Mouse (Mus musculus): ENCODE measurements around the gene Eya4.

The Eya4 gene

DNA sequence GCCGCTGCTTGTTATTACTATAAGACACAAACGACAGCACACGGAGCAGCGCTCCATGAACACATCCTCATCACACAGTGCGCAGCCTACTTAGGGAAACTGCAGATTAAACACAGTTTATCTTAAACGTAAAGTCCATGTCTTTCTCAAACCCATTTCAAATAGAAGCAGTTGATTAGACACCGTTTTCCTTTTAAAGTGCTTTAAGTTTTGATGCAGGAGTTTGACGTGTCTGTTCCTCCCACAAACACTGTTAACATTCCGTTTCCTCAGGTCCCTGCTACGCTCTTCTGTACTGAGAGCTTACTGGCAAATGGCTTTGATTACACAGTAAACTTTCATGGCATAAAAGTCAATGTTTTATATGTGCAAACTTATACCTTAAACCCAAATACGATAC, 191.4 kb downstream of the Eya4 start:
- in situ Hi-C loops (cut with MboI, MseI) = no loop called here

DNA sequence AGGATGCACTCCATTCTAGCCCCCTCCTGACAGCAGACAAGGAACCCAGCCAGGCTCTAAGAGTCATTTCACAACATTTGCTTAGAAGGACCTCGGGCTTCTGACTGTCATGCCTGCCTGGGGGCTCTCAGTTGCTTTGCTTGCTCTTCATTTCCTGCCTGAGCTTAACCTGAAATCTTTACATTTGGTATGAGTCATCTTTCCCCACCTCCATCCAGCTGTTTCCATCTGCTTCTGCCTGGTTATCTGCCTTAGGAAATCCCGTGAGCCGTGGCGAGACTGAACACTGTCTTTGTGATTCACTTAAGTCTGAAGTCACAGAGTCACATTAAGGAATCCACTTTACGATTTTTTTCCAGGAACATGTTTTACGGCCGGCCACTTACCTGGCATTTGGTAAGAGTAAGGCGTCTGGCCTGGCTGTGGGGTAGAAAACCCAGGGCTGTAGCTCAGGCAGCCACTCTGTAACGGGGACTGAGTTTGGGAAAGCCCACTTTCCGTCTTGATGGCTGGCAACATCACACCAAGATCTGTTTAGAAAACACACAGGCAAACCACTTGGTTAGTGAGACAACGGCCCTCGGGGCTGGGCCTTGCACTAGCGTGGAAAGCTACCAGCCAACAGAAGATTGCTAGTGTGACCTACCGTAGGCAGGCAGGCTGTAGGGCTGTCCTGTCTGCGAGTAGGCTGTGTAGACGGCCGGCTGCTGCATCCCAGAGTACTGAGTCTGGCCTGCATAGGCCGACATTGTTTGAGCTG, 193.5 kb downstream of the Eya4 start:
- in situ Hi-C loops (cut with MboI, MseI) = no loop called here

GRCm38 (mm10) chr10:23150401-23150800, 200.2 kb downstream of the Eya4 start:
- in situ Hi-C loops (cut with MboI, MseI) = no loop called here

DNA sequence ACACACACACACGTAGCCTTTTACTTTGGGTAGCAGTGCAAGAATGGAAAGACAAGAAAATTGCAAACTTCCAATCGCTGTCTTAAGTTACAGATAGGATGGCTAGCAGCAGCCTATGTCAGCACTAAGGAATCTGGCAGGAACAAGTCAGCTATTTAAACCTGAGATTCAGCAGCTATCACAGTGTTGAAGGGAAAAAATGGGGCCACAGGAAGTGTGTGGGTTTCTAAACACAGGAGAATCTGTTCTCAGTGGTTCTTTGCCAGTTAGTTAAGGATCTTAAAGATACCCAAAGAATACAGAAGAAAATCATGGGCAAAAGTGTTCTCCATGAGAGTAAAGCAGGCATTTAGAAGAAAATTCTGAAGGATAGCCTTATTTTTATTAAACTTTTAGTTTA, 206.0 kb downstream of the Eya4 start:
- in situ Hi-C loops (cut with MboI, MseI) = no loop called here

GRCm38 (mm10) chr10:23127947-23128346, 222.6 kb downstream of the Eya4 start:
- in situ Hi-C loops (cut with MboI, MseI) = no loop called here

GRCm38 (mm10) chr10:23127151-23127550, 223.4 kb downstream of the Eya4 start:
- in situ Hi-C loops (cut with MboI, MseI) = no loop called here

- in situ Hi-C loops (cut with MboI, MseI) = no loop called here
These were observed 224.1 kb downstream of the Eya4 start for GRCm38 (mm10) chr10:23126529-23126928.

GRCm38 (mm10) chr10:23120437-23120836, 230.1 kb downstream of the Eya4 start:
- in situ Hi-C loops (cut with MboI, MseI) = no loop called here

DNA sequence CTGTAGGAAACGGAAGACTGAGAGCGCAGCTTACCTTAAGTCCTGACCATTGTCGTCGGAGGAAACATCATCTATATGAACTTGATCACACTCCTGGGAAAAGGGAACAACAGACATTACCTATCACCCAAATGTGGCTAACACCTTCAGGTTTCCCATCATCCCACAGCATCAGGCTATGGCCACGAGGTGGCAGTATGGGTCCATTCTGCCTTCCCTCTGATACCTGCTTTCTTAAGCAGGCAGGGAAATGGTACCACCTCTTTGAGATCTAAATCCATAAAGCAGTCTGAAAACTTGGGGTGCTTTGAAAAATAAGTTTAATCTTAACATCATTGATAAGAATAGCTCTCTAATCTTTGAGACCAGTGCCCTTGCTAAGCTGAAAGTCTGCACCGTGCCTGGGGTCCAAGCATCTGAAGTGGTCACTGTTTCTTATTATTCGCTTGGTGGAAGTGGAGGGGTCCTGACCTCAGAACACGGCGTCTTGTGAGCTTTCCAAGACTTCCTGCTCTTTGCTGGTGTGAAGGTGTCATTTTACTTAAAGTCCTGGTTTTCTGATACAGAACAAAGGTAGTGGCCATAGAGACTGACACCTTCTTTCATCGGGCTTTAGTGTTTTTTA, 233.7 kb downstream of the Eya4 start:
- in situ Hi-C loops (cut with MboI, MseI) = no loop called here

GRCm38 (mm10) chr10:23116063-23116462, 234.5 kb downstream of the Eya4 start:
- in situ Hi-C loops (cut with MboI, MseI) = no loop called here

DNA sequence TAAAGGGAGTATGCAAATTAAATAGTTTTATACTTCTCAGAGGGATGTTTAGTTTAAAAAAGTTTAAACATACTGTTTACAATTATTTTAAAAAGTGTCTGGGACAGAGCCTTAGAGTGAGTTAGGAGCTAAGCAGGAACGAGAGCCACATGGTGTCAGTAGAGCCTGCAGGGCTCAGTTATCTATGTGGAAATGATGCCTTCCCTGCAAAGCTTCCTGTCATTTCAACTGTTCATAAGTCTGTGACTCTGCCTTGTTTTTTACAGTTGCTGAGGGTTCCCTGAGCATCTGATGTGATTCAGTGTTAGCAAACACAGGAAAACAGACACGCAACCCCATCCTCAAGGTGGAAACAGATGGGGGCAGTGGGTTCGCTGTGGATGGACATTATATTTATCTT, 235.3 kb downstream of the Eya4 start:
- in situ Hi-C loops (cut with MboI, MseI) = no loop called here

DNA sequence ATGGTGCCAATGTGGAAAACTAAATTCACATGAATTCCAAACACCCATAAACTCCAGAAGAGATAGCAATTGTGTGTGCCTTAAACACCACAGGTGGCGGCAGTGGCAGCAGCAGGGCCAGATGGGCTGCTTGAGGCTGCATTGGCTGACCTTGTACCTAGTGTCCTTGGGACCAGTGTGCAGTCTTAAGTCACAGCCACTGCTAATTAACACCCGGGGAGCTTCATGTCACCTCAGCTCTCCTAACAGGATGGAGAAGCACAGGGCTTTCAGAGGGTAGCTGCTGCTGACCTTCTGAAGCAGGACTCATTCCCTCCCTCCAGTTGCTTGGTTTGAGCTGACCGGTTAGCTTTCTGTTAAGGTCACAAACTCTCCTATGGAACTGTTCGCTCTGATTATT, 242.5 kb downstream of the Eya4 start:
- in situ Hi-C loops (cut with MboI, MseI) = no loop called here

- in situ Hi-C loops (cut with MboI, MseI) = loop anchor here (25.0 kb wide), 2 partner anchors 305 to 505 kb away; no protein-coding TSS in a partner anchor
These were observed 258.1 kb downstream of the Eya4 start for GRCm38 (mm10) chr10:23092517-23092916.

GRCm38 (mm10) chr10:23091552-23091951, 259.0 kb downstream of the Eya4 start:
- in situ Hi-C loops (cut with MboI, MseI) = loop anchor here (25.0 kb wide), 2 partner anchors 304 to 504 kb away; no protein-coding TSS in a partner anchor

DNA sequence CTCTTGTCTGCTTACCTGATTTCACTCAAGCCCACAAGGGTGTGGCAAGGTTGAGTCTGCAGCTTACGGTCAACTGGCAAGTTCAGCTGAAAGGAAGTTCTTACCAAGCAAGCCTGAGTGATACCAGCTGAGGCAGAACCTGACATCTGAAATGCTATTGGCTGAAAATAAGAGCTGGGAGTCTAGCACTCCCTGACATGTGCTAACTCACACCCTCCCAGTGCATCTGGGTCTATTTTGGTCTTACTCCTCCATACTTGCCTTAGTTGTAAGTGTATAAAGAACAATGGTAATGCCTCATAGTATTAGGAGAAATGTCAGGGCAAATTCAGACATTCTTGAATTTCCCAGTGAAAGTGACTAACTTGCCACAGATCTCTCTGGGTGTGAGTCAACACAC, 260.3 kb downstream of the Eya4 start:
- in situ Hi-C loops (cut with MboI, MseI) = loop anchor here (25.0 kb wide), 2 partner anchors 303 to 503 kb away; no protein-coding TSS in a partner anchor

DNA sequence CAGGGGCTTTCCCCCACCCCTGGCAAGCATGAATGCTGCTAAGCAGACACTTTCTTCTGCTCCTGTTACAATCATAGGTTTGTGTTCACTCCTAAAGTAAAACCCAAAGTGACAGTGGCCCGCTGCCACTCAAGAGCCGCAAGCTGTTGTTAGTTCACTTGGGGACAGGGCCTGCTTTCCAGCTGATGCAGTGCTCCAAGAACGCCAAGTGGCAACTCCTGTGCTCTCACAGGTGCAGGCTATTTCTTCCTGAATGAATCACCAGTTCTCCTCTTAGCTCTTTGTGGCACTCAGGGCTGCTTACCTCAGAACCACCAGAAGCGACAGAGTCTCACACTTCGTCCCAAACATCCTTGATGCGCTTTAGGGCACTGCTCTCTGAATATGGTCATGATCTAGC, 261.3 kb downstream of the Eya4 start:
- in situ Hi-C loops (cut with MboI, MseI) = loop anchor here (10.0 to 25.0 kb wide), 3 partner anchors 302 to 1054 kb away; no protein-coding TSS in a partner anchor

- in situ Hi-C loops (cut with MboI, MseI) = loop anchor here (10.0 to 25.0 kb wide), 3 partner anchors 301 to 1054 kb away; no protein-coding TSS in a partner anchor
These were observed 261.8 kb downstream of the Eya4 start for GRCm38 (mm10) chr10:23088764-23089163.

DNA sequence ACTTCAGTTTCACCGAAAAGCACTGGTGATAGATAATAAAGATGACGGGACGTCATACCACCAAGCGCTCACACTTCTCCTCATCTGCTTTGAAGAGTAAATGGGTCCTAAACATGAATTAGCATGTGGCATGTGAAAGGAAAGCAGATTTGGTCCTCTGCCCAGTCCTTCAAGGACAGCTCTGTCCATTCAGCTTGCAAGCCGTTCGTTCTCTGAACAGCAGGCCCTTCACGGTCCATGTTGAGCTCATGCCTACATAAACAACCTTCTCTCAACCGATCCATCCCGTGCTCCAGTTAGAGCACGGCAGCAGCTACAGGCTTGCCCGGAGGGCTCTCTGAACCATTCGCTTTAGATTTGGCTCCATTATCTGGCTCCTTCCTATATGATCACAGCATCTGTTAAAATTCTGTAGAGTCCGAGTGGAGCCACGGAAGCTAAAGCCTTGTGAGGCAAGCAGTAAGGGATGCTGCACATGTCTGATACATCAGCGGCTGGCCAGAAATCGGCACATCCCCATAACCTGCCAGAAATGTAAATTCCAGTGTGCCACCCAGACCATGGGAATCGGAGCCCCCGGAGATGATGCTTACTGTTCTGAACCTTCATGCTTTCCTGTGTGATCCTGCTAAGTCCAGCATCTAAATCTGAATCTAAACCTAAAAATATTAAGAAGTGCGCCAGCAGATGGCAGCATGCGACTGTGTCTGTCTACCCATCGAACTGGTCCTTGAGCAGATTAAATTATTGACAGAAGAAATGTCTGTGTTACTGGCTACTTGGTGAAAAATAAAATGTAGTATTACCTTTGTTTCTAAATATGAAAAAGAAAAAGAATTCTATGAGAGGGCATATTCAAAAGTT, 264.0 kb downstream of the Eya4 start:
- in situ Hi-C loops (cut with MboI, MseI) = loop anchor here (10.0 to 25.0 kb wide), 3 partner anchors 299 to 1052 kb away; no protein-coding TSS in a partner anchor

DNA sequence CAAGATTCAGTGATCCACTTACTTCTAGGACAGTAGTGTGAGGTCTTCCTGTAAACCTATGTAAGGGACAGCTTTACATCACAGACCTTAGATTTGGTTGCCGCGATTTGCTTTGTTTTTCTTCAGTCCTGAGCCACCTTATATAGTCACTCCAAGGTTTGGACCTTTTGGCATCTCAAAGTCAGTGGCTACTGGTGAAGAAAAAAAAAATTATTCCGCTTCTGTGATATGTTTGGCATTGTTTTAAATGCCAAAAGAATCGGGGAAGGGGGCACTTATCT, 269.1 kb downstream of the Eya4 start:
- in situ Hi-C loops (cut with MboI, MseI) = loop anchor here (10.0 to 25.0 kb wide), 3 partner anchors 294 to 1047 kb away; no protein-coding TSS in a partner anchor

DNA sequence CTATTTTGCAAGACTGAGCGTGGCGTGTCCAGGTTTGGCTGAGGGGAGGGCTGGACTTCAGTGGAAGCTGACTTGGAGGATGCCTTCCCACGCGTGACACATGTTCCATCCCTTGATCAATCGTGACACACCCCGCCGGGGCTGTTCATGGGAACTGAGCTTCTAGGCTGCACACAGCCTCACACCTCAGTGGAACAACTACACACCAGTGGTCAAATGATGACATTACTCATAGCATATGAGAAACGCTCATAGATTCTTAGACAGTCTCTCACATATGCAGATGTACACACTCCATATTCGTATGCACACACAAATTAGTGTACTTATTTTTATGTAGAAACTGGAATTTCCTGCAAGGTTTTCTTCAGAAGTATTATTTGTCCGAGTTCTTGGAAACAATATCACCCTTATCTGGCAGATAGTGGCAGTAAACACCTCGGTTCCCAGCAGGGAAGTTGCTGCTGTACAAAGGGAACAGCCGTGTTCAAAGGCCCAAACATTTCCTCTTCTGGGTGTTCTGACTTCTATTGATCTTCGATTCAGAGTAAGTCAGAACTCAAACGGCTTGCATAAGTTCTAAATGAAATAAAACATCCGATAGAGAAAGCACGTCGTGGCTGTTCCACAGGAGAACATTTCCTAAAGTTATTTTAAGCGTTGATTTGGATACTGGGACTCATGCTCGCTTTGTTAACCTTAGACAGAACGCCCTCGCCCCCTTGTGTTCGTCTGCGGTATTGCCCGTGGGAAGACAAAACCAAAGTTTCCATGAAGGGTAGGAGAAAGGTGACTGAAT, 269.6 kb downstream of the Eya4 start:
- in situ Hi-C loops (cut with MboI, MseI) = loop anchor here (10.0 to 25.0 kb wide), 3 partner anchors 294 to 1046 kb away; no protein-coding TSS in a partner anchor

Measured in T-helper 2 cell (primary cell).